Mouse (Mus musculus): Measurements from ENCODE around the gene 3425401B19Rik. TPM values are rescaled to one million over a fixed set of nuclear protein-coding genes. Genes with fewer than 3 reads are reported as not detected.

3425401B19Rik gene
- not detected for total RNA-seq (2021)

- intact Hi-C loops (cut with DNase I): no loop called here
- no peak for DNase-seq
Observed at GRCm38 (mm10) chr14:32685124-32685826, at the start of gene 3425401B19Rik. 3425401B19Rik (minus strand) TSS chr14:32685293.

- intact Hi-C loops (cut with DNase I): no loop called here
- DNase-seq: no peak
Observed at GRCm38 (mm10) chr14:32732961-32733360, 47.9 kb upstream of the 3425401B19Rik start.

GRCm38 (mm10) chr14:32726864-32727263 lies 41.8 kb upstream of the 3425401B19Rik start:
- intact Hi-C loops (cut with DNase I): no loop called here
- no peak for DNase-seq

- intact Hi-C loops (cut with DNase I): no loop called here
- DNase-seq: no peak
Observed at GRCm38 (mm10) chr14:32721461-32721860, 36.4 kb upstream of the 3425401B19Rik start.

GRCm38 (mm10) chr14:32716763-32717439 lies 31.8 kb upstream of the 3425401B19Rik start:
- no peak for DNase-seq
- intact Hi-C loops (cut with DNase I): no loop called here

GRCm38 (mm10) chr14:32715489-32715888 lies 30.4 kb upstream of the 3425401B19Rik start:
- no peak for DNase-seq
- intact Hi-C loops (cut with DNase I): no loop called here

GRCm38 (mm10) chr14:32715076-32715475 lies 30.0 kb upstream of the 3425401B19Rik start:
- intact Hi-C loops (cut with DNase I): no loop called here
- no peak for DNase-seq

GRCm38 (mm10) chr14:32709861-32710260 lies 24.8 kb upstream of the 3425401B19Rik start:
- intact Hi-C loops (cut with DNase I): no loop called here
- DNase-seq: no peak

GRCm38 (mm10) chr14:32708756-32709155 lies 23.7 kb upstream of the 3425401B19Rik start:
- peak; percentile 46 for DNase-seq
- intact Hi-C loops (cut with DNase I): no loop called here

- DNase-seq: no peak
- intact Hi-C loops (cut with DNase I): no loop called here
Observed at GRCm38 (mm10) chr14:32707938-32708337, 22.8 kb upstream of the 3425401B19Rik start.

- no peak for DNase-seq
- intact Hi-C loops (cut with DNase I): no loop called here
Observed at GRCm38 (mm10) chr14:32700972-32701371, 15.9 kb upstream of the 3425401B19Rik start.

GRCm38 (mm10) chr14:32698556-32698955 lies 13.5 kb upstream of the 3425401B19Rik start:
- DNase-seq: no peak
- intact Hi-C loops (cut with DNase I): no loop called here

GRCm38 (mm10) chr14:32697774-32698173 lies 12.7 kb upstream of the 3425401B19Rik start:
- intact Hi-C loops (cut with DNase I): no loop called here

GRCm38 (mm10) chr14:32696344-32696743 lies 11.3 kb upstream of the 3425401B19Rik start:
- intact Hi-C loops (cut with DNase I): no loop called here
- DNase-seq: no peak

More at GRCm38 (mm10) chr14:32697774-32698173, 12.7 kb upstream of the 3425401B19Rik start:
- no peak for DNase-seq

GRCm38 (mm10) chr14:32695906-32696305 lies 10.8 kb upstream of the 3425401B19Rik start:
- intact Hi-C loops (cut with DNase I): no loop called here

GRCm38 (mm10) chr14:32684735-32685105 lies 373 bp downstream of the 3425401B19Rik start:
- intact Hi-C loops (cut with DNase I): no loop called here
- DNase-seq: no peak

More at GRCm38 (mm10) chr14:32695906-32696305, 10.8 kb upstream of the 3425401B19Rik start:
- no peak for DNase-seq

GRCm38 (mm10) chr14:32683982-32684734 lies 935 bp downstream of the 3425401B19Rik start:
- intact Hi-C loops (cut with DNase I): no loop called here
- DNase-seq: peak; percentile 31

GRCm38 (mm10) chr14:32683251-32683838 lies 1.7 kb downstream of the 3425401B19Rik start:
- intact Hi-C loops (cut with DNase I): no loop called here

GRCm38 (mm10) chr14:32682536-32682935 lies 2.6 kb downstream of the 3425401B19Rik start:
- intact Hi-C loops (cut with DNase I): no loop called here
- no peak for DNase-seq

More at GRCm38 (mm10) chr14:32683251-32683838, 1.7 kb downstream of the 3425401B19Rik start:
- DNase-seq: no peak

GRCm38 (mm10) chr14:32681603-32682002 lies 3.5 kb downstream of the 3425401B19Rik start:
- intact Hi-C loops (cut with DNase I): no loop called here

GRCm38 (mm10) chr14:32678565-32678964 lies 6.5 kb downstream of the 3425401B19Rik start:
- intact Hi-C loops (cut with DNase I): no loop called here
- DNase-seq: no peak

More at GRCm38 (mm10) chr14:32681603-32682002, 3.5 kb downstream of the 3425401B19Rik start:
- no peak for DNase-seq
